Mouse (Mus musculus): Measurements from ENCODE around the gene 1700066M21Rik.

DNA sequence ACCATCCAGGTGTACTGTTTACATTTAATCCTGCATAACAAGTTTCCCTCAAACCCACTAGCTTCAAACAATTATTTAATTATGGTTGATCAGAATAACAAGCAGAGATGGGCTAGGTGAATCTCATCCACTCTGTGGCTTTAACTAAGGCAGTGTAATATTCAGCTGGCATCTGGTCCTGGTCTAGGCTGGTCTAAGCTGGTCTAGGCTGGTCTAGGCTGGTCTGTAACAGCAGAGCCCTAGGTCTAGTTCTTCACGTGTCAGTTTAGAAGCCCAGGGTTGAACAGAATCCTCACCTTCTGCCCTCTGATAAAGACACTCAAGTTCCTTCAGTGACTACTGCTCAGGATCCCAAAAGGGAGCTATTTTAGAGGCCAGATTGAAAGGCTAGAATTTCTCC is 25.5 kb upstream of the 1700066M21Rik start:
- no peak for TF ChIP-seq TAL1 (IDR thresholded peaks at IDR 0.05; ENCODE audit: low read length)
- TF ChIP-seq GATA1 (IDR thresholded peaks at IDR 0.05; ENCODE audit: low read length): no peak
